Mouse (Mus musculus) kidney, adult 10 weeks (tissue): Measurements from ENCODE around the gene Krt86. TPM values are rescaled to one million over a fixed set of nuclear protein-coding genes. Genes with fewer than 3 reads are reported as not detected.

Source experiments
- polyA plus RNA-seq: library from polyadenylated mRNA; stranded (reverse); fragments of 350-450 nt; fragmentation: Illumina TruSeq; extraction: RNeasy Lipid Tissue Mini Kit (QIAGEN cat#74804); gene quantifications from one replicate; pipeline ENCODE4 v1.2.3, GENCODE M21; 2014; ENCODE audit warnings: low read depth, low replicate concordance

Krt86 gene
- polyA plus RNA-seq = not detected

GRCm38 (mm10) chr15:101472952-101473528 is at the start of gene Krt86:
Krt86 (plus strand) TSS chr15:101473478.

GRCm38 (mm10) chr15:101438555-101438954 is 34.7 kb upstream of the Krt86 start, which contains the start of gene Krt87:
Krt87 (minus strand) TSS chr15:101438804.

GRCm38 (mm10) chr15:101447444-101447843 is 25.8 kb upstream of the Krt86 start, which contains the start of gene Krt88:
Krt88 (plus strand) TSS chr15:101447744.

GRCm38 (mm10) chr15:101463651-101464050 is 9.6 kb upstream of the Krt86 start, which contains the start of gene Krt81:
Krt81 (minus strand) TSS chr15:101463751.

GRCm38 (mm10) chr15:101491431-101491830 is 18.2 kb downstream of the Krt86 start, which contains the start of gene Krt83:
Krt83 (minus strand) TSS chr15:101491512.

GRCm38 (mm10) chr15:101517161-101517560 is 43.9 kb downstream of the Krt86 start, which contains the start of gene Gm49425:
Gm49425 (minus strand) TSS chr15:101517261.

Other genes with a start within 250 kb of the Krt86 start
- 0.28 TPM for gene Grasp, start 249.3 kb upstream of the Krt86 start, polyA plus RNA-seq
- gene Nr4a1, start 219.2 kb upstream of the Krt86 start, polyA plus RNA-seq = 1.5 TPM
- gene Atg101, start 189.2 kb upstream of the Krt86 start, polyA plus RNA-seq = not detected
- gene 6030408B16Rik, start 180.3 kb upstream of the Krt86 start, polyA plus RNA-seq = not detected
- gene Krt80, start 103.3 kb upstream of the Krt86 start, polyA plus RNA-seq = 1.1 TPM
- gene Krt7, start 62.4 kb upstream of the Krt86 start, polyA plus RNA-seq = 6.0 TPM
- not detected for gene Krt87, start 34.7 kb upstream of the Krt86 start, polyA plus RNA-seq
- not detected for gene Krt88, start 25.7 kb upstream of the Krt86 start, polyA plus RNA-seq
- gene Krt81, start 9.7 kb upstream of the Krt86 start, polyA plus RNA-seq = not detected
- not detected for gene Krt83, start 18.0 kb downstream of the Krt86 start, polyA plus RNA-seq
- gene Gm49425, start 43.8 kb downstream of the Krt86 start, polyA plus RNA-seq = not detected
- not detected for gene Krt84, start 59.3 kb downstream of the Krt86 start, polyA plus RNA-seq
- gene Krt82, start 77.2 kb downstream of the Krt86 start, polyA plus RNA-seq = not detected
- gene Krt90, start 89.5 kb downstream of the Krt86 start, polyA plus RNA-seq = not detected
- gene Krt75, start 100.4 kb downstream of the Krt86 start, polyA plus RNA-seq = not detected
- not detected for gene Gm5414, start 154.7 kb downstream of the Krt86 start, polyA plus RNA-seq
- not detected for gene Gm5478, start 173.9 kb downstream of the Krt86 start, polyA plus RNA-seq
- gene Krt6b, start 206.8 kb downstream of the Krt86 start, polyA plus RNA-seq = not detected
- not detected for gene Krt6a, start 220.8 kb downstream of the Krt86 start, polyA plus RNA-seq
- gene Krt5, start 239.4 kb downstream of the Krt86 start, polyA plus RNA-seq = not detected